Mouse (Mus musculus) small intestine, adult 2 months (tissue): ENCODE data around the gene Wfdc3.
A peak's percentile ranks its signal among the peaks of the same experiment; 100 is the strongest.

Experiments
- CTCF ChIP-seq: fragments of 200-500 bp; IDR thresholded peaks from 2 replicates; pipeline ENCODE4 v1.5.1; 2012; ENCODE audit warnings: low read depth, mild to moderate bottlenecking, control low read depth, inconsistent platforms, low read length, moderate library complexity, mixed read lengths; ENCODE audit not compliant: insufficient replicate concordance, insufficient read length; ENCODE audit errors: extremely low read depth
- POLR2A ChIP-seq: fragments of 200-500 bp; IDR thresholded peaks from 2 replicates; pipeline ENCODE4 v1.6.1; 2012; ENCODE audit warnings: low read depth, mild to moderate bottlenecking, control low read depth, inconsistent platforms, low read length, moderate library complexity

- peak; percentile 90 for TF ChIP-seq POLR2A
- peak; percentile 22; the same call in 1 of the 2 replicates for TF ChIP-seq CTCF
Observed at GRCm38 (mm10) chr2:164785481-164786387, 40.0 kb upstream of the Wfdc3 start, which contains the start of gene Snx21.
